Comparison of ENCODE assay signal across 9 mouse cellular contexts in the genomic region with DNA sequence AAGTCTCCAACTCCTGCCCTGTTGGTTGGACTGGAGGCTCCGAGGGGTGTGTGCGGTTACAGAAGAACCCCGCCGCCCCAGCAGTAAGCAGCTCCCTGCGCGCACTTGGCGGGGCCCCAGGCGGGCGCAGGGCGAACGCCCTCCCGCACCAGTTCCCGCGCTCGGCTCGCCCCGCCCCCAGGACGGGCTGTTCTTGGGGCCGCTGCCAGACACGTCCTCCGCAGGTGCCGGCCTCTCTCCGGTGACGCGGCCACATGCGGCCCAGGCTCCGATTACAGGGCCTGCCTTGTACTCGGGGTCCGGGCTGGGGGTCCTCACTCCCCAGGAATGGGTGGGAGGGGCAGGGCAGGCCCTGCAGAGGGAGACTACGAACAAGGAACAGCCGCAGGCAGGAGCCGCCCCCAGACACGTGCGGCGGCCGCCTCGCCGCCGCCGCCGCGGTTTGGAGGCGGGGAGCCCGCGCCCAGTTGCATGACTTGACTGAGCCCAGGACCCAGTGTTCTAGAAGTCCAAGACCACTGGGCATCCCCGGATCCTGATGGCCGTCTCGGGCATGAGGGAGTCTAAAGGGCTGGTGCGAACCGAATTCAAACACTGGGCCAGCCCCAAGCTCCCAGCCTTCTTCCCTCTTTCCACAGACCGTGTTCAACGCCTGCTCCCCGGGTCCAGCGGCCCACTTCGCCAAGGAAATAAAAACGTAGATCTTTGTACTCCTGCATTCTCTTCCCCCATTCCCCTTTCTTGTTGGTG. TPM values are rescaled to one million over a fixed set of nuclear protein-coding genes. Genes with fewer than 3 reads are reported as not detected.
A peak's percentile ranks its signal among the peaks of the same experiment; 100 is the strongest.
DNase-seq lines count a peak whose midpoint lies in the region; ATAC-seq and TF ChIP-seq lines count a peak whose summit lies in the region.
"Had no signal": no experiment of that assay in that cellular context is flagged by ENCODE, and none has a peak within 500 bp of the region (broad histone marks: within the 10 kb centered on the region; RNA-seq: fewer than 3 reads in every experiment).

No protein-coding gene starts in this region.

- DNase-seq in urinary bladder, postnatal 14 days (ENCODE audit: low spot score), result peak; percentile 70
- DNase-seq in urinary bladder, postnatal 36 days (ENCODE audit: low spot score in 2 of 2), result no peak
- no peak for DNase-seq in forebrain, embryonic 10.5 days (ENCODE audit: extremely low spot score, low spot score)
- DNase-seq in hindbrain, embryonic 11.5 days (ENCODE audit: low spot score), result peak; percentile 69
- DNase-seq in liver, adult 2 months (ENCODE audit: extremely low read depth, low read depth, low spot score), result no peak
- DNase-seq in midbrain, postnatal 0 days (ENCODE audit: low spot score), result peak; percentile 41
- peak; percentile 63 for DNase-seq in thymus, postnatal 14 days
- DNase-seq in layer of hippocampus, adult 8-10 months (ENCODE audit: low spot score in 2 of 2), result no peak

- 28% methylated on average over 56 of the region's 56 CpGs for WGBS in forebrain, embryonic 10.5 days
- WGBS in hindbrain, embryonic 11.5 days, result 26% methylated on average over 56 of the region's 56 CpGs
- 20% methylated on average over 52 of the region's 56 CpGs for WGBS in liver, adult 2 months
- 30% methylated on average over 52 of the region's 56 CpGs for WGBS in midbrain, postnatal 0 days

- peaks cover 47% of the 10 kb centered on the region for H3K9me3 ChIP-seq in forebrain, embryonic 10.5 days
- peaks cover 6% of the 10 kb centered on the region; the same call in 1 of the 2 replicates for H3K9me3 ChIP-seq in hindbrain, embryonic 11.5 days (ENCODE audit: control insufficient read depth, low read length)
- peaks cover 7% of the 10 kb centered on the region; the same call in 1 of the 2 replicates for H3K9me3 ChIP-seq in midbrain, postnatal 0 days (ENCODE audit: low read length)

- peaks cover 89% of the 10 kb centered on the region for H3K4me1 ChIP-seq in forebrain, embryonic 10.5 days
- 0 out of 2 replicates have a peak, but pooled peaks cover 5% of the 10 kb centered on the region for H3K4me1 ChIP-seq in hindbrain, embryonic 11.5 days (replicated peaks; ENCODE audit: control insufficient read depth, insufficient read depth, low read length)
- no peaks in the 10 kb centered on the region; the same call in 1 of the 2 replicates for H3K4me1 ChIP-seq in liver, adult 2 months (ENCODE audit: control insufficient read depth, insufficient read depth, low read length)
- H3K4me1 ChIP-seq in midbrain, postnatal 0 days (ENCODE audit: insufficient read depth, low read length), result peaks cover 3% of the 10 kb centered on the region

- no peak for TF ChIP-seq CTCF in liver, adult 2 months (IDR thresholded peaks at IDR 0.05; ENCODE audit: low read depth, low read length)
- TF ChIP-seq CTCF in midbrain, postnatal 0 days (IDR thresholded peaks at IDR 0.05), result no peak

- no peaks in the 10 kb centered on the region for H3K79me2 ChIP-seq in liver, adult 2 months (ENCODE audit: control insufficient read depth, insufficient read depth, low read length)

- no peak for ATAC-seq in hindbrain, embryonic 11.5 days (ENCODE audit: low FRiP score)
- ATAC-seq in midbrain, postnatal 0 days (ENCODE audit: low FRiP score), result peak; percentile 28; the same call in 1 of the 2 replicates

- H3K9ac ChIP-seq in hindbrain, embryonic 11.5 days (ENCODE audit: low read depth, low read length), result peak overlapping the region; percentile 41; the same call in 1 of the 2 replicates
- H3K9ac ChIP-seq in liver, adult 2 months (ENCODE audit: low read depth, low read length), result peak overlapping the region; percentile 25; the same call in 1 of the 2 replicates
- H3K9ac ChIP-seq in midbrain, postnatal 0 days (replicated peaks; ENCODE audit: low read length, poor library complexity, severe bottlenecking), result peak overlapping the region; percentile 50; the same call in 1 of the 2 replicates

- TF ChIP-seq POLR2A in liver, adult 2 months (IDR thresholded peaks at IDR 0.05; ENCODE audit: extremely low read depth, insufficient read depth, low read length), result no peak

- peak overlapping the region; percentile 38 for H3K4me3 ChIP-seq in forebrain, embryonic 10.5 days
- H3K4me3 ChIP-seq in hindbrain, embryonic 11.5 days (ENCODE audit: low read depth, low read length), result peak overlapping the region; percentile 23
- peak overlapping the region; percentile 42; the same call in 1 of the 2 replicates for H3K4me3 ChIP-seq in liver, adult 2 months (ENCODE audit: insufficient read depth, low read depth, low read length)
- peak overlapping the region; percentile 32 for H3K4me3 ChIP-seq in midbrain, postnatal 0 days (ENCODE audit: low read depth, low read length)

- H3K27ac ChIP-seq in forebrain, embryonic 10.5 days, result peak overlapping the region; percentile 75
- no peak overlapping the region for H3K27ac ChIP-seq in hindbrain, embryonic 11.5 days (ENCODE audit: low read depth, low read length)
- no peak overlapping the region for H3K27ac ChIP-seq in liver, adult 2 months (replicated peaks; ENCODE audit: insufficient read depth, low read depth, low read length)
- H3K27ac ChIP-seq in midbrain, postnatal 0 days (ENCODE audit: low read depth, low read length), result no peak overlapping the region
- H3K27ac ChIP-seq: macrophage had no signal

- peak overlapping the region; percentile 55 for H3K4me2 ChIP-seq in hindbrain, embryonic 11.5 days (replicated peaks; ENCODE audit: low read depth, low read length)
- H3K4me2 ChIP-seq in midbrain, postnatal 0 days (ENCODE audit: low read depth, low read length, poor library complexity, severe bottlenecking), result peak overlapping the region; percentile 61

- no peaks in the 10 kb centered on the region for H3K36me3 ChIP-seq in forebrain, embryonic 10.5 days (replicated peaks)
- H3K36me3 ChIP-seq in hindbrain, embryonic 11.5 days (ENCODE audit: control insufficient read depth, insufficient read depth, low read length), result no peaks in the 10 kb centered on the region
- H3K36me3 ChIP-seq in liver, adult 2 months (ENCODE audit: control insufficient read depth, insufficient read depth, low read length), result no peaks in the 10 kb centered on the region
- no peaks in the 10 kb centered on the region for H3K36me3 ChIP-seq in midbrain, postnatal 0 days (ENCODE audit: insufficient read depth, low read length)

- H3K27me3 ChIP-seq in forebrain, embryonic 10.5 days (ENCODE audit: poor library complexity, severe bottlenecking), result peaks cover 83% of the 10 kb centered on the region
- no peaks in the 10 kb centered on the region for H3K27me3 ChIP-seq in hindbrain, embryonic 11.5 days (ENCODE audit: control insufficient read depth, insufficient read depth, low read length)
- peaks cover 12% of the 10 kb centered on the region for H3K27me3 ChIP-seq in liver, adult 2 months (ENCODE audit: control insufficient read depth, insufficient read depth, low read length)
- H3K27me3 ChIP-seq in midbrain, postnatal 0 days (ENCODE audit: insufficient read depth, low read length), result no peaks in the 10 kb centered on the region

RNA-seq across cellular contexts. Expression of a gene that starts 4.1 kb away (rescaled TPM):
- polyA plus RNA-seq in forebrain, embryonic 10.5 days (2016; fragmentation: Nextera tagmentation; extraction: Ambion mirVana), result 194 and 230 TPM in 2 replicates
- 942 and 1,091 TPM in 2 replicates for polyA plus RNA-seq in hindbrain, embryonic 11.5 days (2014; fragmentation: Nextera tagmentation; extraction: Ambion mirVana)
- total RNA-seq in liver, adult 2 months (2014; rRNA removed), result 2.4 and 4.4 TPM in 2 replicates
- polyA plus RNA-seq in liver, adult 2 months (2012; rRNA removed), result 2.2 and 5.2 TPM in 2 replicates
- total RNA-seq in midbrain, postnatal 0 days (2014; rRNA removed), result 107 and 131 TPM in 2 replicates
- 111 and 115 TPM in 2 replicates for polyA plus RNA-seq in midbrain, postnatal 0 days (2015; fragmentation: Nextera tagmentation; extraction: Ambion mirVana)
- 1 to 10 TPM; 4.4 to 9.9 (median 7.0) TPM for total RNA-seq in layer of hippocampus, adult 8-10 months (2022)

RNA-seq across cellular contexts. Expression of a gene that starts 8.6 kb away (rescaled TPM):
- 0.43 TPM in 2 replicates for polyA plus RNA-seq in forebrain, embryonic 10.5 days (2016; fragmentation: Nextera tagmentation; extraction: Ambion mirVana)
- polyA plus RNA-seq in hindbrain, embryonic 11.5 days (2014; fragmentation: Nextera tagmentation; extraction: Ambion mirVana), result 0.14 and 0.71 TPM in 2 replicates
- total RNA-seq in liver, adult 2 months (2014; rRNA removed), result 64.4 and 95.4 TPM in 2 replicates
- polyA plus RNA-seq in liver, adult 2 months (2012; rRNA removed), result 344 and 377 TPM in 2 replicates
- 0.33 and 0.47 TPM in 2 replicates for total RNA-seq in midbrain, postnatal 0 days (2014; rRNA removed)
- polyA plus RNA-seq in midbrain, postnatal 0 days (2015; fragmentation: Nextera tagmentation; extraction: Ambion mirVana), result 0.71 and 0.86 TPM in 2 replicates
- 1 to 10 TPM in 2 of 4 experiments, under 1 TPM in 1, not detected in 1; 0.66 to 1.4 (median 1.4) TPM for total RNA-seq in layer of hippocampus, adult 8-10 months (2022)

RNA-seq across cellular contexts. Expression of a gene that starts 38.0 kb away (rescaled TPM):
- polyA plus RNA-seq in forebrain, embryonic 10.5 days (2016; fragmentation: Nextera tagmentation; extraction: Ambion mirVana), result 0.96 and 1.4 TPM in 2 replicates
- 1.3 and 2.1 TPM in 2 replicates for polyA plus RNA-seq in hindbrain, embryonic 11.5 days (2014; fragmentation: Nextera tagmentation; extraction: Ambion mirVana)
- total RNA-seq in liver, adult 2 months (2014; rRNA removed), result 0.28 TPM in 1 of 2 replicates, not detected in the other
- polyA plus RNA-seq in liver, adult 2 months (2012; rRNA removed), result 0.40 TPM in 1 of 2 replicates, not detected in the other
- total RNA-seq in midbrain, postnatal 0 days (2014; rRNA removed), result 10.0 TPM in 1 of 2 replicates, not detected in the other
- 0.51 TPM in 1 of 2 replicates, not detected in the other for polyA plus RNA-seq in midbrain, postnatal 0 days (2015; fragmentation: Nextera tagmentation; extraction: Ambion mirVana)
- under 1 TPM in 1 of 4 experiments, not detected in 3; 0.66 TPM for total RNA-seq in layer of hippocampus, adult 8-10 months (2022)
- polyA plus RNA-seq: macrophage had no signal

Comparison
In these comparisons a context has a peak if more than half of its experiments do, and no peak if none do; other contexts are left out.
1. DNase-seq: peak in urinary bladder, postnatal 14 days (single experiment), hindbrain, embryonic 11.5 days (single experiment), midbrain, postnatal 0 days (single experiment) and thymus, postnatal 14 days (single experiment); none in urinary bladder, postnatal 36 days (0 of 2), forebrain, embryonic 10.5 days (single experiment), liver, adult 2 months (single experiment) and layer of hippocampus, adult 8-10 months (0 of 2).
2. RNA of a gene that starts 4.1 kb away (polyA plus RNA-seq): 942 to 1,091 TPM in hindbrain, embryonic 11.5 days, 194 to 230 TPM in forebrain, embryonic 10.5 days and 111 to 115 TPM in midbrain, postnatal 0 days; 2.2 to 5.2 TPM in liver, adult 2 months; every median in the first group is over 10 times any median in the second.
3. RNA of a gene that starts 8.6 kb away (polyA plus RNA-seq): 344 to 377 TPM in liver, adult 2 months; 0.71 to 0.86 TPM in midbrain, postnatal 0 days, 0.43 TPM in forebrain, embryonic 10.5 days and 0.14 to 0.71 TPM in hindbrain, embryonic 11.5 days; every median in the first group is over 100 times any median in the second.
4. Peak in every context shown above with its lines, with median percentiles within 50 percentile points of each other: H3K4me3 ChIP-seq and H3K9ac ChIP-seq.